Mouse (Mus musculus): ENCODE measurements at regions not wholly inside any gene's neighbourhood (a gene's known extent, or its start where the extent isn't known, plus 50 kb on each side); places are given as distances from the start of the nearest gene placed in this dataset.

GRCm38 (mm10) chr10:98116296-98116695, 389.7 kb upstream of the C030005K15Rik start:
- Histone ChIP-seq H3K9ac (replicated peaks; ENCODE audit: low read depth, low read length) (no peak overlapping the region), H3K4me1 (ENCODE audit: control insufficient read depth, insufficient read depth, low read length) (no peaks in the 10 kb centered on the region), H3K9me3 (ENCODE audit: control insufficient read depth, low read depth, low read length) (no peaks in the 10 kb centered on the region), H3K36me3 (ENCODE audit: control insufficient read depth, insufficient read depth, low read length) (no peaks in the 10 kb centered on the region), H3K4me3 (ENCODE audit: low read depth, low read length) (no peak overlapping the region), H3K4me2 (replicated peaks; ENCODE audit: low read depth, low read length) (no peak overlapping the region), H3K27me3 (ENCODE audit: control insufficient read depth, insufficient read depth, low read length) (no peaks in the 10 kb centered on the region), H3K27ac (ENCODE audit: low read length) (no peak overlapping the region)
- WGBS, result 79% methylated on average over 5 of the region's 5 CpGs
- no peak for ATAC-seq (ENCODE audit: insufficient number of reproducible peaks, insufficient read depth, low FRiP score, low read depth)

GRCm38 (mm10) chr10:98125713-98126112, 399.2 kb upstream of the C030005K15Rik start:
- Histone ChIP-seq H3K4me1 (ENCODE audit: control insufficient read depth, insufficient read depth, low read length) (no peaks in the 10 kb centered on the region), H3K27ac (ENCODE audit: low read length) (no peak overlapping the region), H3K36me3 (ENCODE audit: control insufficient read depth, insufficient read depth, low read length) (no peaks in the 10 kb centered on the region), H3K9me3 (ENCODE audit: control insufficient read depth, low read depth, low read length) (no peaks in the 10 kb centered on the region), H3K4me3 (ENCODE audit: low read depth, low read length) (no peak overlapping the region), H3K9ac (replicated peaks; ENCODE audit: low read depth, low read length) (no peak overlapping the region), H3K27me3 (ENCODE audit: control insufficient read depth, insufficient read depth, low read length) (no peaks in the 10 kb centered on the region), H3K4me2 (replicated peaks; ENCODE audit: low read depth, low read length) (no peak overlapping the region)
- 77% methylated on average over 1 of the region's 1 CpGs for WGBS
- no peak for ATAC-seq (ENCODE audit: insufficient number of reproducible peaks, insufficient read depth, low FRiP score, low read depth)

GRCm38 (mm10) chr10:98135026-98135425, 408.5 kb upstream of the C030005K15Rik start:
- no peaks in the 10 kb centered on the region for H3K4me1 ChIP-seq (ENCODE audit: control insufficient read depth, insufficient read depth, low read length)
- H3K27ac ChIP-seq (ENCODE audit: low read length), result no peak overlapping the region
- ATAC-seq (ENCODE audit: insufficient number of reproducible peaks, insufficient read depth, low FRiP score, low read depth), result no peak
- H3K36me3 ChIP-seq (ENCODE audit: control insufficient read depth, insufficient read depth, low read length), result no peaks in the 10 kb centered on the region
- 39% methylated on average over 1 of the region's 1 CpGs for WGBS
- H3K9ac ChIP-seq (replicated peaks; ENCODE audit: low read depth, low read length), result no peak overlapping the region
- no peaks in the 10 kb centered on the region for H3K9me3 ChIP-seq (ENCODE audit: control insufficient read depth, low read depth, low read length)
- no peak overlapping the region for H3K4me3 ChIP-seq (ENCODE audit: low read depth, low read length)
- H3K27me3 ChIP-seq (ENCODE audit: control insufficient read depth, insufficient read depth, low read length), result no peaks in the 10 kb centered on the region
- no peak overlapping the region for H3K4me2 ChIP-seq (replicated peaks; ENCODE audit: low read depth, low read length)

GRCm38 (mm10) chr10:98145773-98146172, 419.2 kb upstream of the C030005K15Rik start:
- H3K36me3 ChIP-seq (ENCODE audit: control insufficient read depth, insufficient read depth, low read length), result no peaks in the 10 kb centered on the region

GRCm38 (mm10) chr10:98146998-98147863, 420.7 kb upstream of the C030005K15Rik start:
- no peaks in the 10 kb centered on the region for H3K9me3 ChIP-seq (ENCODE audit: control insufficient read depth, low read depth, low read length)
- 0 out of 2 replicates have a peak, but pooled peaks cover 4% of the 10 kb centered on the region for H3K4me1 ChIP-seq (ENCODE audit: control insufficient read depth, insufficient read depth, low read length)
- H3K27me3 ChIP-seq (ENCODE audit: control insufficient read depth, insufficient read depth, low read length), result no peaks in the 10 kb centered on the region
- no peak overlapping the region for H3K4me2 ChIP-seq (replicated peaks; ENCODE audit: low read depth, low read length)
- no peak overlapping the region for H3K9ac ChIP-seq (replicated peaks; ENCODE audit: low read depth, low read length)
- ATAC-seq (ENCODE audit: insufficient number of reproducible peaks, insufficient read depth, low FRiP score, low read depth), result no peak
- H3K36me3 ChIP-seq (ENCODE audit: control insufficient read depth, insufficient read depth, low read length), result no peaks in the 10 kb centered on the region
- H3K27ac ChIP-seq (ENCODE audit: low read length), result peak overlapping the region; percentile 64; the same call in 1 of the 2 replicates
- no peak overlapping the region for H3K4me3 ChIP-seq (ENCODE audit: low read depth, low read length)
- 54% methylated on average over 9 of the region's 9 CpGs for WGBS

More at GRCm38 (mm10) chr10:98145773-98146172, 419.2 kb upstream of the C030005K15Rik start:
- no peak overlapping the region for H3K27ac ChIP-seq (ENCODE audit: low read length)
- H3K9me3 ChIP-seq (ENCODE audit: control insufficient read depth, low read depth, low read length), result no peaks in the 10 kb centered on the region
- H3K4me1 ChIP-seq (ENCODE audit: control insufficient read depth, insufficient read depth, low read length), result 0 out of 2 replicates have a peak, but pooled peaks cover 4% of the 10 kb centered on the region
- H3K9ac ChIP-seq (replicated peaks; ENCODE audit: low read depth, low read length), result no peak overlapping the region
- 62% methylated on average over 1 of the region's 1 CpGs for whole genome bisulfite sequencing
- no peaks in the 10 kb centered on the region for H3K27me3 ChIP-seq (ENCODE audit: control insufficient read depth, insufficient read depth, low read length)
- H3K4me3 ChIP-seq (ENCODE audit: low read depth, low read length), result no peak overlapping the region
- H3K4me2 ChIP-seq (replicated peaks; ENCODE audit: low read depth, low read length), result no peak overlapping the region
- ATAC-seq (ENCODE audit: insufficient number of reproducible peaks, insufficient read depth, low FRiP score, low read depth), result no peak

- H3K4me2 ChIP-seq (replicated peaks; ENCODE audit: low read depth, low read length), result no peak overlapping the region
- no peak overlapping the region for H3K9ac ChIP-seq (replicated peaks; ENCODE audit: low read depth, low read length)
- no peaks in the 10 kb centered on the region for H3K27me3 ChIP-seq (ENCODE audit: control insufficient read depth, insufficient read depth, low read length)
- 35% methylated on average over 2 of the region's 2 CpGs for WGBS
- H3K9me3 ChIP-seq (ENCODE audit: control insufficient read depth, low read depth, low read length), result no peaks in the 10 kb centered on the region
- H3K27ac ChIP-seq (ENCODE audit: low read length), result no peak overlapping the region
- ATAC-seq (ENCODE audit: insufficient number of reproducible peaks, insufficient read depth, low FRiP score, low read depth), result no peak
- H3K36me3 ChIP-seq (ENCODE audit: control insufficient read depth, insufficient read depth, low read length), result no peaks in the 10 kb centered on the region
- no peaks in the 10 kb centered on the region for H3K4me1 ChIP-seq (ENCODE audit: control insufficient read depth, insufficient read depth, low read length)
- H3K4me3 ChIP-seq (ENCODE audit: low read depth, low read length), result no peak overlapping the region
These were observed 429.4 kb upstream of the C030005K15Rik start for GRCm38 (mm10) chr10:98155982-98156381.

GRCm38 (mm10) chr10:98185666-98186065, 459.1 kb upstream of the C030005K15Rik start:
- H3K36me3 ChIP-seq (ENCODE audit: control insufficient read depth, insufficient read depth, low read length), result no peaks in the 10 kb centered on the region
- H3K27ac ChIP-seq (ENCODE audit: low read length), result no peak overlapping the region
- WGBS, result 68% methylated on average over 3 of the region's 3 CpGs
- H3K4me3 ChIP-seq (ENCODE audit: low read depth, low read length), result no peak overlapping the region
- no peak for ATAC-seq (ENCODE audit: insufficient number of reproducible peaks, insufficient read depth, low FRiP score, low read depth)
- H3K9me3 ChIP-seq (ENCODE audit: control insufficient read depth, low read depth, low read length), result no peaks in the 10 kb centered on the region
- no peaks in the 10 kb centered on the region for H3K4me1 ChIP-seq (ENCODE audit: control insufficient read depth, insufficient read depth, low read length)
- H3K27me3 ChIP-seq (ENCODE audit: control insufficient read depth, insufficient read depth, low read length), result no peaks in the 10 kb centered on the region
- no peak overlapping the region for H3K4me2 ChIP-seq (replicated peaks; ENCODE audit: low read depth, low read length)
- H3K9ac ChIP-seq (replicated peaks; ENCODE audit: low read depth, low read length), result no peak overlapping the region

- no peaks in the 10 kb centered on the region for H3K36me3 ChIP-seq (ENCODE audit: control insufficient read depth, insufficient read depth, low read length)
- no peak for ATAC-seq (ENCODE audit: insufficient number of reproducible peaks, insufficient read depth, low FRiP score, low read depth)
- H3K4me2 ChIP-seq (replicated peaks; ENCODE audit: low read depth, low read length), result no peak overlapping the region
- no peaks in the 10 kb centered on the region for H3K27me3 ChIP-seq (ENCODE audit: control insufficient read depth, insufficient read depth, low read length)
- no peak overlapping the region for H3K9ac ChIP-seq (replicated peaks; ENCODE audit: low read depth, low read length)
- H3K27ac ChIP-seq (ENCODE audit: low read length), result no peak overlapping the region
- WGBS, result 82% methylated on average over 4 of the region's 4 CpGs
- no peaks in the 10 kb centered on the region for H3K9me3 ChIP-seq (ENCODE audit: control insufficient read depth, low read depth, low read length)
- H3K4me3 ChIP-seq (ENCODE audit: low read depth, low read length), result no peak overlapping the region
- H3K4me1 ChIP-seq (ENCODE audit: control insufficient read depth, insufficient read depth, low read length), result no peaks in the 10 kb centered on the region
These were observed 470.3 kb upstream of the C030005K15Rik start for GRCm38 (mm10) chr10:98196852-98197251.
